Mouse (Mus musculus) midbrain, postnatal 0 days (tissue): ENCODE data around the gene Lamc2. TPM values are rescaled to one million over a fixed set of nuclear protein-coding genes. Genes with fewer than 3 reads are reported as not detected.

Source experiments
- ATAC-seq: fragments of 200-750 bp; cut with Nextera tagmentation; 2 replicates; pipeline ENCODE4 v1.8.0; 2017; ENCODE audit warnings: moderate number of reproducible peaks, mild to moderate bottlenecking, moderate TSS enrichment, moderate library complexity; ENCODE audit not compliant: low FRiP score
- DNase-seq: peaks from one replicate; pipeline ENCODE4 v3.0.0-alpha.2; 2015; ENCODE audit warnings: low spot score
- H3K27ac ChIP-seq: fragments of 300-500 bp; sonication (generic); 2 replicates; pipeline ENCODE4 v1.5.1; 2014; ENCODE audit warnings: low read depth, mild to moderate bottlenecking, low read length, mixed read lengths
- H3K27me3 ChIP-seq: fragments of 300-500 bp; sonication (generic); 2 replicates; pipeline ENCODE4 v1.6.1; 2014; ENCODE audit warnings: low read length, control low read depth, mixed read lengths; ENCODE audit not compliant: insufficient read depth
- H3K36me3 ChIP-seq: fragments of 300-500 bp; sonication (generic); 2 replicates; pipeline ENCODE4 v1.6.1; 2014; ENCODE audit warnings: low read length, control low read depth, mixed read lengths; ENCODE audit not compliant: insufficient read depth
- H3K4me1 ChIP-seq: fragments of 300-500 bp; sonication (generic); 2 replicates; pipeline ENCODE4 v1.6.1; 2014; ENCODE audit warnings: mild to moderate bottlenecking, control low read depth, antibody characterized with exemption, low read length, mixed read lengths; ENCODE audit not compliant: insufficient read depth
- H3K4me2 ChIP-seq: fragments of 300-500 bp; sonication (generic); 2 replicates; pipeline ENCODE4 v1.6.1; 2014; ENCODE audit warnings: low read depth, mild to moderate bottlenecking, low read length, mixed read lengths; ENCODE audit not compliant: poor library complexity, severe bottlenecking
- H3K4me3 ChIP-seq: fragments of 300-500 bp; sonication (generic); 2 replicates; pipeline ENCODE4 v1.5.1; 2014; ENCODE audit warnings: low read depth, mild to moderate bottlenecking, low read length, moderate library complexity
- H3K9ac ChIP-seq: fragments of 300-500 bp; sonication (generic); replicated peaks from 2 replicates; pipeline ENCODE4 v1.6.1; 2014; ENCODE audit warnings: mild to moderate bottlenecking, low read length, moderate library complexity, mixed read lengths; ENCODE audit not compliant: poor library complexity, severe bottlenecking
- H3K9me3 ChIP-seq: fragments of 300-500 bp; sonication (generic); 2 replicates; pipeline ENCODE4 v1.6.1; 2016; ENCODE audit warnings: low read length, control low read depth
- CTCF ChIP-seq: IDR thresholded peaks from 2 replicates; pipeline ENCODE4 v1.5.1; 2016; ENCODE audit warnings: antibody characterized with exemption, mild to moderate bottlenecking
- WGBS: fragments of 180-500 bp; shearing (Covaris S2); extraction: QIAGEN DNeasy Blood & Tissue Kit; methylation state at CpG from one replicate; pipeline ENCODE4 v1.1.7; 2014; 5-methylcytosine and 5-hydroxymethylcytosine counted together
- polyA plus RNA-seq: library from polyadenylated mRNA; unstranded; fragments of >200 nt; fragmentation: Nextera tagmentation; extraction: Ambion mirVana; gene quantifications from 2 replicates; pipeline ENCODE4 v1.2.1, GENCODE M21; 2015
- total RNA-seq: library from RNA; depleted of rRNA; stranded (reverse); fragments of >200 nt; gene quantifications from 2 replicates; pipeline ENCODE4 v1.2.3, GENCODE M21; 2014

Gene Lamc2
- total and polyA plus RNA-seq, 2 experiments from 2014 or later = 5.0 to 7.6 TPM

DNA sequence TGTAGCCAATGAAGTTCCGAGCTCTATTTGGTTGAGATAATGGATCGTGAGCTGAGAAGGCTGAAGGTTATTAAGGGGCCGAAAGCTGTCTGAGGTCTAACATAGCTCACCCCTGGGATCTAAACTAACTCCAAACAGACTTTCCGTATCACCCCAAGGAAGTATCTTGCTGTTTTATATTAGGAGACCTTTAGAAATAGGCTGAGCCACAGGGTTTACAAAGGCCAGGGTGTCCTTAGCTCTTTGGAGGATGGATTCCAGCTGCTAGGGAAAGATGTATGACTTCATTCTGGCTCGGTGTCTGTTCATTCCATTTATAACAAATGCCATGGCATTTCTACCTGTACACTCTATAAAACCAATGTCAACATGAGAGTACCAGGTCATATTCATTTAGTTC, 61.7 kb downstream of the Lamc2 start:
- TF ChIP-seq CTCF = no peak
- Histone ChIP-seq H3K9me3 (no peaks in the 10 kb centered on the region), H3K4me2 (no peak overlapping the region), H3K27me3 (no peaks in the 10 kb centered on the region), H3K4me3 (no peak overlapping the region), H3K9ac (no peak overlapping the region), H3K36me3 (no peaks in the 10 kb centered on the region), H3K27ac (no peak overlapping the region), H3K4me1 (no peaks in the 10 kb centered on the region)
- WGBS = 93% methylated on average over 5 of the region's 5 CpGs
- no peak for ATAC-seq
- DNase-seq = no peak

GRCm38 (mm10) chr1:153122764-153123163, 63.5 kb downstream of the Lamc2 start:
- no peaks in the 10 kb centered on the region for H3K4me1 ChIP-seq
- no peak for TF ChIP-seq CTCF
- H3K9ac ChIP-seq = no peak overlapping the region
- DNase-seq = no peak
- H3K27me3 ChIP-seq = no peaks in the 10 kb centered on the region
- no peak for ATAC-seq
- no peaks in the 10 kb centered on the region for H3K9me3 ChIP-seq
- no peak overlapping the region for H3K4me2 ChIP-seq
- no peak overlapping the region for H3K4me3 ChIP-seq
- no peaks in the 10 kb centered on the region for H3K36me3 ChIP-seq
- no peak overlapping the region for H3K27ac ChIP-seq
- 95% methylated on average over 4 of the region's 4 CpGs for WGBS

DNA sequence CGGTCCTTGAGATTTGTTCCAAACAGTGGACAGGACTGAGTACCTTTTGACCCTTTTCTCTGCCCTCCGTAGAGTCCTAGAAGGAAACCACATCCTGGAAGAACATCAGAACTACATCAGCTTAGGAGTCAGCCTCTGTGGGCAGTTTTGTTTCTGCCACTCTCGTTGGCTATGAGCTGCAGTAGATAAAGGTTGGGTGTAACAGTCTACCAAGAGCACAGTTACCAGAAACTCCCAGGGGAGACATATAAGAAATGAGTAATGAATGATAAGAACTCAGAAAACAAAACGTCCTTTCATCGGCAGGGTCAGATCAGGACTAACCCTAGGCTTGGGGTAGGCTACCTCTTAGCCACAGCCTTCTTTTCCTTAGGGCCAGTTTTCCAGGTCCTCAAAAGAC, 64.9 kb downstream of the Lamc2 start:
- no peak for ATAC-seq
- no peak overlapping the region for H3K9ac ChIP-seq
- no peak overlapping the region for H3K27ac ChIP-seq
- H3K4me3 ChIP-seq = no peak overlapping the region
- DNase-seq = no peak
- H3K4me2 ChIP-seq = no peak overlapping the region
- H3K4me1 ChIP-seq = no peaks in the 10 kb centered on the region
- H3K27me3 ChIP-seq = no peaks in the 10 kb centered on the region
- TF ChIP-seq CTCF = no peak
- 0 out of 2 replicates have a peak, but pooled peaks cover 4% of the 10 kb centered on the region for H3K36me3 ChIP-seq
- 91% methylated on average over 5 of the region's 5 CpGs for WGBS
- no peaks in the 10 kb centered on the region for H3K9me3 ChIP-seq

GRCm38 (mm10) chr1:153120544-153120943, 65.7 kb downstream of the Lamc2 start:
- DNase-seq (no peak), ATAC-seq (no peak)
- WGBS = 66% methylated on average over 6 of the region's 6 CpGs
- H3K36me3 ChIP-seq = 0 out of 2 replicates have a peak, but pooled peaks cover 4% of the 10 kb centered on the region
- TF ChIP-seq CTCF = no peak
- no peak overlapping the region for H3K4me2 ChIP-seq
- H3K9ac ChIP-seq = no peak overlapping the region
- H3K9me3 ChIP-seq = no peaks in the 10 kb centered on the region
- no peaks in the 10 kb centered on the region for H3K4me1 ChIP-seq
- H3K27me3 ChIP-seq = no peaks in the 10 kb centered on the region
- no peak overlapping the region for H3K27ac ChIP-seq
- no peak overlapping the region for H3K4me3 ChIP-seq

- no peaks in the 10 kb centered on the region for H3K9me3 ChIP-seq
- H3K4me2 ChIP-seq = no peak overlapping the region
- no peak overlapping the region for H3K4me3 ChIP-seq
- DNase-seq (no peak), ATAC-seq (no peak)
- 82% methylated on average over 8 of the region's 8 CpGs for WGBS
- H3K27me3 ChIP-seq = no peaks in the 10 kb centered on the region
- TF ChIP-seq CTCF = peak; percentile 21; the same call in 1 of the 2 replicates
- H3K4me1 ChIP-seq = no peaks in the 10 kb centered on the region
- H3K36me3 ChIP-seq = peaks cover 13% of the 10 kb centered on the region
- no peak overlapping the region for H3K9ac ChIP-seq
- no peak overlapping the region for H3K27ac ChIP-seq
Observed at GRCm38 (mm10) chr1:153115315-153115714, 70.9 kb downstream of the Lamc2 start.

- Histone ChIP-seq H3K27me3 (no peaks in the 10 kb centered on the region), H3K9me3 (no peaks in the 10 kb centered on the region), H3K4me2 (no peak overlapping the region), H3K36me3 (peaks cover 11% of the 10 kb centered on the region), H3K4me3 (no peak overlapping the region), H3K27ac (no peak overlapping the region), H3K9ac (no peak overlapping the region), H3K4me1 (no peaks in the 10 kb centered on the region)
- TF ChIP-seq CTCF = no peak
- ATAC-seq (no peak), DNase-seq (no peak)
- 52% methylated on average over 4 of the region's 4 CpGs for WGBS
Observed at GRCm38 (mm10) chr1:153111596-153111995, 74.7 kb downstream of the Lamc2 start.
